In genomic region chr19:47319521-47320330, GRCm38 (mm10) we compare ENCODE assay signal across 10 mouse cellular contexts.
DNase-seq lines count a peak whose midpoint lies in the region; ATAC-seq and TF ChIP-seq lines count a peak whose summit lies in the region.
"Had no signal": no experiment of that assay in that cellular context is flagged by ENCODE, and none has a peak within 500 bp of the region (broad histone marks: within the 10 kb centered on the region; RNA-seq: fewer than 3 reads in every experiment).

No protein-coding gene starts in this region.

- 57% methylated on average over 10 of the region's 10 CpGs for WGBS in hindbrain, embryonic 10.5 days
- 58% methylated on average over 10 of the region's 10 CpGs for WGBS in hindbrain, postnatal 0 days
- WGBS in embryonic facial prominence, embryonic 14.5 days = 49% methylated on average over 10 of the region's 10 CpGs
- WGBS in liver, embryonic 11.5 days = 60% methylated on average over 10 of the region's 10 CpGs

- H3K4me1 ChIP-seq in hindbrain, embryonic 10.5 days (replicated peaks) = peaks cover 76% of the 10 kb centered on the region
- peaks cover 22% of the 10 kb centered on the region for H3K4me1 ChIP-seq in hindbrain, postnatal 0 days (ENCODE audit: insufficient read depth, low read length)
- peaks cover 99% of the 10 kb centered on the region for H3K4me1 ChIP-seq in E14TG2a.4 (replicated peaks; ENCODE audit: low read depth, low read length)
- H3K4me1 ChIP-seq in embryonic facial prominence, embryonic 14.5 days (ENCODE audit: control insufficient read depth, insufficient read depth, low read length) = peaks cover 86% of the 10 kb centered on the region
- peaks cover 38% of the 10 kb centered on the region for H3K4me1 ChIP-seq in liver, embryonic 11.5 days (replicated peaks; ENCODE audit: control insufficient read depth, insufficient read depth, low read length)

- no peak for ATAC-seq in hindbrain, postnatal 0 days
- ATAC-seq in embryonic facial prominence, embryonic 14.5 days (ENCODE audit: low read depth) = no peak
- no peak for ATAC-seq in liver, embryonic 11.5 days (replicated peaks; ENCODE audit: low FRiP score)

- peak overlapping the region; percentile 64 for H3K27ac ChIP-seq in hindbrain, embryonic 10.5 days
- H3K27ac ChIP-seq in hindbrain, postnatal 0 days = no peak overlapping the region
- peak overlapping the region; percentile 86; the same call in 1 of the 2 replicates for H3K27ac ChIP-seq in embryonic facial prominence, embryonic 14.5 days (replicated peaks; ENCODE audit: low read depth, low read length)
- peak overlapping the region; percentile 19; the same call in 1 of the 2 replicates for H3K27ac ChIP-seq in liver, embryonic 11.5 days (ENCODE audit: low read depth, low read length)
- H3K27ac ChIP-seq: left cerebral cortex, adult 2 months had no signal

- no peaks in the 10 kb centered on the region for H3K36me3 ChIP-seq in hindbrain, embryonic 10.5 days
- no peaks in the 10 kb centered on the region for H3K36me3 ChIP-seq in hindbrain, postnatal 0 days (ENCODE audit: insufficient read depth, low read length)
- H3K36me3 ChIP-seq in E14TG2a.4 (ENCODE audit: insufficient read depth, low read length) = no peaks in the 10 kb centered on the region
- H3K36me3 ChIP-seq in embryonic facial prominence, embryonic 14.5 days (ENCODE audit: control insufficient read depth, insufficient read depth, low read length) = no peaks in the 10 kb centered on the region
- H3K36me3 ChIP-seq in liver, embryonic 11.5 days (ENCODE audit: control insufficient read depth, insufficient read depth, low read length) = no peaks in the 10 kb centered on the region

- intact Hi-C loops in left cerebral cortex, postnatal 25 days (cut with DNase I) = no loop called here

- H3K4me3 ChIP-seq in hindbrain, embryonic 10.5 days = no peak overlapping the region
- no peak overlapping the region for H3K4me3 ChIP-seq in hindbrain, postnatal 0 days (ENCODE audit: low read length)
- H3K4me3 ChIP-seq in E14TG2a.4 (replicated peaks; ENCODE audit: low read length) = peak overlapping the region; percentile 72
- peak overlapping the region; percentile 7; the same call in 1 of the 2 replicates for H3K4me3 ChIP-seq in embryonic facial prominence, embryonic 14.5 days (ENCODE audit: low read depth, low read length)
- no peak overlapping the region for H3K4me3 ChIP-seq in liver, embryonic 11.5 days (ENCODE audit: low read depth, low read length)
- H3K4me3 ChIP-seq: left cerebral cortex, adult 2 months had no signal

- no peak for TF ChIP-seq CTCF in hindbrain, postnatal 0 days (IDR thresholded peaks at IDR 0.05; ENCODE audit: low read depth)
- TF ChIP-seq CTCF in E14TG2a.4 (conservative IDR thresholded peaks at IDR 0.05; ENCODE audit: low read length) = 0 out of 2 replicates have a peak, but pooled peaks have one; percentile 5

- no peak overlapping the region for H3K4me2 ChIP-seq in hindbrain, postnatal 0 days (ENCODE audit: low read depth, low read length)
- H3K4me2 ChIP-seq in embryonic facial prominence, embryonic 14.5 days (ENCODE audit: low read depth, low read length) = peak overlapping the region; percentile 26
- H3K4me2 ChIP-seq in liver, embryonic 11.5 days = peak overlapping the region; percentile 19; the same call in 1 of the 2 replicates

- no peak overlapping the region for H3K9ac ChIP-seq in hindbrain, postnatal 0 days (replicated peaks; ENCODE audit: low read length)
- peak overlapping the region; percentile 32 for H3K9ac ChIP-seq in embryonic facial prominence, embryonic 14.5 days (ENCODE audit: low read depth, low read length)
- H3K9ac ChIP-seq in liver, embryonic 11.5 days (ENCODE audit: low read depth, low read length) = no peak overlapping the region

- no peaks in the 10 kb centered on the region for H3K27me3 ChIP-seq in hindbrain, embryonic 10.5 days (ENCODE audit: insufficient read depth, poor library complexity, severe bottlenecking)
- H3K27me3 ChIP-seq in hindbrain, postnatal 0 days (ENCODE audit: insufficient read depth, low read length) = no peaks in the 10 kb centered on the region
- H3K27me3 ChIP-seq in E14TG2a.4 (ENCODE audit: insufficient read depth, low read length) = 0 out of 2 replicates have a peak, but pooled peaks cover 4% of the 10 kb centered on the region
- H3K27me3 ChIP-seq in embryonic facial prominence, embryonic 14.5 days (replicated peaks; ENCODE audit: control insufficient read depth, insufficient read depth, low read length) = no peaks in the 10 kb centered on the region
- peaks cover 6% of the 10 kb centered on the region for H3K27me3 ChIP-seq in liver, embryonic 11.5 days (replicated peaks; ENCODE audit: control insufficient read depth, insufficient read depth, low read length)

- DNase-seq in hindbrain, embryonic 10.5 days (ENCODE audit: low spot score) = no peak
- DNase-seq in hindbrain, postnatal 0 days (ENCODE audit: low spot score) = no peak
- DNase-seq in embryonic facial prominence, embryonic 14.5 days (ENCODE audit: low spot score) = no peak
- DNase-seq in liver, embryonic 11.5 days (ENCODE audit: low spot score) = no peak
- DNase-seq in left cerebral cortex, postnatal 25 days (ENCODE audit: low spot score in 2 of 2) = no peak
- DNase-seq in ovary, postnatal 14 days (ENCODE audit: low spot score) = no peak
- DNase-seq in thymus, postnatal 36 days = no peak
- DNase-seq: thymus, postnatal 25 days had no signal

- no peaks in the 10 kb centered on the region for H3K9me3 ChIP-seq in hindbrain, embryonic 10.5 days
- H3K9me3 ChIP-seq in hindbrain, postnatal 0 days (ENCODE audit: low read length) = no peaks in the 10 kb centered on the region
- H3K9me3 ChIP-seq in E14TG2a.4 (ENCODE audit: low read length) = no peaks in the 10 kb centered on the region
- no peaks in the 10 kb centered on the region for H3K9me3 ChIP-seq in embryonic facial prominence, embryonic 14.5 days (ENCODE audit: control insufficient read depth, low read length)
- H3K9me3 ChIP-seq in liver, embryonic 11.5 days (ENCODE audit: control insufficient read depth, low read length) = no peaks in the 10 kb centered on the region

Comparison
In these comparisons a context has a peak if more than half of its experiments do, and no peak if none do; other contexts are left out.
1. H3K4me3 ChIP-seq: peak in E14TG2a.4 (single experiment) and embryonic facial prominence, embryonic 14.5 days (single experiment); none in hindbrain, embryonic 10.5 days (single experiment), hindbrain, postnatal 0 days (single experiment) and liver, embryonic 11.5 days (single experiment).